Mouse (Mus musculus): Measurements from ENCODE around the gene Rps3. TPM values are rescaled to one million over a fixed set of nuclear protein-coding genes. Genes with fewer than 3 reads are reported as not detected.

Rps3 gene
- polyA plus RNA-seq, 1 experiment = 757 TPM

- 61% methylated on average over 6 of the region's 6 CpGs for WGBS
- Histone ChIP-seq H3K4me1 (ENCODE audit: control insufficient read depth, insufficient read depth, low read length) (peaks cover 1% of the 10 kb centered on the region), H3K4me3 (replicated peaks; ENCODE audit: control insufficient read depth, low read depth, low read length) (no peak overlapping the region), H3K27ac (ENCODE audit: control insufficient read depth, insufficient read depth, low read depth, low read length, poor library complexity) (no peak overlapping the region)
- TF ChIP-seq CTCF (IDR thresholded peaks at IDR 0.05; ENCODE audit: control insufficient read depth, insufficient read depth, low read length) = no peak
- TF ChIP-seq POLR2A (IDR thresholded peaks at IDR 0.05; ENCODE audit: borderline replicate concordance, control insufficient read depth, low read depth, low read length) = no peak
These were observed 50.7 kb downstream of the Rps3 start for GRCm38 (mm10) chr7:99432863-99433262.

GRCm38 (mm10) chr7:99432248-99432647 lies 51.3 kb downstream of the Rps3 start:
- TF ChIP-seq CTCF (IDR thresholded peaks at IDR 0.05; ENCODE audit: control insufficient read depth, insufficient read depth, low read length) (no peak), POLR2A (IDR thresholded peaks at IDR 0.05; ENCODE audit: borderline replicate concordance, control insufficient read depth, low read depth, low read length) (no peak)
- no peak overlapping the region for H3K4me3 ChIP-seq (replicated peaks; ENCODE audit: control insufficient read depth, low read depth, low read length)
- no peak overlapping the region for H3K27ac ChIP-seq (ENCODE audit: control insufficient read depth, insufficient read depth, low read depth, low read length, poor library complexity)
- 43% methylated on average over 14 of the region's 14 CpGs for WGBS
- H3K4me1 ChIP-seq (ENCODE audit: control insufficient read depth, insufficient read depth, low read length) = peaks cover 1% of the 10 kb centered on the region

GRCm38 (mm10) chr7:99430246-99430645 lies 53.3 kb downstream of the Rps3 start:
- no peak overlapping the region for H3K4me3 ChIP-seq (replicated peaks; ENCODE audit: control insufficient read depth, low read depth, low read length)
- TF ChIP-seq CTCF (IDR thresholded peaks at IDR 0.05; ENCODE audit: control insufficient read depth, insufficient read depth, low read length) = no peak
- TF ChIP-seq POLR2A (IDR thresholded peaks at IDR 0.05; ENCODE audit: borderline replicate concordance, control insufficient read depth, low read depth, low read length) = no peak

GRCm38 (mm10) chr7:99429786-99430185 lies 53.8 kb downstream of the Rps3 start:
- no peak overlapping the region for H3K27ac ChIP-seq (ENCODE audit: control insufficient read depth, insufficient read depth, low read depth, low read length, poor library complexity)
- 88% methylated on average over 6 of the region's 6 CpGs for WGBS

More at GRCm38 (mm10) chr7:99430246-99430645, 53.3 kb downstream of the Rps3 start:
- Histone ChIP-seq H3K27ac (ENCODE audit: control insufficient read depth, insufficient read depth, low read depth, low read length, poor library complexity) (no peak overlapping the region), H3K4me1 (ENCODE audit: control insufficient read depth, insufficient read depth, low read length) (peaks cover 1% of the 10 kb centered on the region)
- 80% methylated on average over 11 of the region's 11 CpGs for WGBS

GRCm38 (mm10) chr7:99428836-99429235 lies 54.7 kb downstream of the Rps3 start:
- 8% methylated on average over 5 of the region's 5 CpGs for WGBS
- no peak for TF ChIP-seq CTCF (IDR thresholded peaks at IDR 0.05; ENCODE audit: control insufficient read depth, insufficient read depth, low read length)
- no peak for TF ChIP-seq POLR2A (IDR thresholded peaks at IDR 0.05; ENCODE audit: borderline replicate concordance, control insufficient read depth, low read depth, low read length)
- Histone ChIP-seq H3K4me3 (replicated peaks; ENCODE audit: control insufficient read depth, low read depth, low read length) (no peak overlapping the region), H3K27ac (ENCODE audit: control insufficient read depth, insufficient read depth, low read depth, low read length, poor library complexity) (no peak overlapping the region), H3K4me1 (ENCODE audit: control insufficient read depth, insufficient read depth, low read length) (no peaks in the 10 kb centered on the region)

More at GRCm38 (mm10) chr7:99429786-99430185, 53.8 kb downstream of the Rps3 start:
- Histone ChIP-seq H3K4me3 (replicated peaks; ENCODE audit: control insufficient read depth, low read depth, low read length) (no peak overlapping the region), H3K4me1 (ENCODE audit: control insufficient read depth, insufficient read depth, low read length) (peaks cover 1% of the 10 kb centered on the region)
- no peak for TF ChIP-seq POLR2A (IDR thresholded peaks at IDR 0.05; ENCODE audit: borderline replicate concordance, control insufficient read depth, low read depth, low read length)
- TF ChIP-seq CTCF (IDR thresholded peaks at IDR 0.05; ENCODE audit: control insufficient read depth, insufficient read depth, low read length) = no peak

- WGBS = 83% methylated on average over 3 of the region's 3 CpGs
- Histone ChIP-seq H3K4me3 (replicated peaks; ENCODE audit: control insufficient read depth, low read depth, low read length) (no peak overlapping the region), H3K27ac (ENCODE audit: control insufficient read depth, insufficient read depth, low read depth, low read length, poor library complexity) (no peak overlapping the region), H3K4me1 (ENCODE audit: control insufficient read depth, insufficient read depth, low read length) (no peaks in the 10 kb centered on the region)
- no peak for TF ChIP-seq CTCF (IDR thresholded peaks at IDR 0.05; ENCODE audit: control insufficient read depth, insufficient read depth, low read length)
These were observed 55.6 kb downstream of the Rps3 start for GRCm38 (mm10) chr7:99427987-99428386.

Other genes starting within 250 kb of the Rps3 start
- 1.1 and 5.9 TPM in 2 replicates for gene Mogat2, start 245.1 kb downstream of the Rps3 start, polyA plus RNA-seq (2011; ENCODE audit: insufficient read depth, insufficient read length, low replicate concordance, missing spikeins)
- gene Map6, start 216.3 kb downstream of the Rps3 start, polyA plus RNA-seq (2011; ENCODE audit: insufficient read depth, insufficient read length, low replicate concordance, missing spikeins) = 1.7 TPM in 1 of 2 replicates, not detected in the other
- gene Serpinh1, start 130.5 kb downstream of the Rps3 start, polyA plus RNA-seq (2011; ENCODE audit: insufficient read depth, insufficient read length, low replicate concordance, missing spikeins) = 12.1 and 47.9 TPM in 2 replicates
- gene Gdpd5, start 102.3 kb downstream of the Rps3 start, polyA plus RNA-seq (2011; ENCODE audit: insufficient read depth, insufficient read length, low replicate concordance, missing spikeins) = 0.54 and 1.5 TPM in 2 replicates
- 0.83 TPM in 1 of 2 replicates, not detected in the other for gene Klhl35, start 17.7 kb downstream of the Rps3 start, polyA plus RNA-seq (2011; ENCODE audit: insufficient read depth, insufficient read length, low replicate concordance, missing spikeins)
- gene Arrb1, start 51.7 kb upstream of the Rps3 start, polyA plus RNA-seq (2011; ENCODE audit: insufficient read depth, insufficient read length, low replicate concordance, missing spikeins) = 80.4 and 89.7 TPM in 2 replicates
- not detected in 2 replicates for gene Tpbgl, start 143.4 kb upstream of the Rps3 start, polyA plus RNA-seq (2011; ENCODE audit: insufficient read depth, insufficient read length, low replicate concordance, missing spikeins)
- gene Slco2b1, start 227.6 kb upstream of the Rps3 start, polyA plus RNA-seq (2011; ENCODE audit: insufficient read depth, insufficient read length, low replicate concordance, missing spikeins) = 3.1 and 5.0 TPM in 2 replicates
- not detected in 2 replicates for gene Olfr520, start 246.5 kb upstream of the Rps3 start, polyA plus RNA-seq (2011; ENCODE audit: insufficient read depth, insufficient read length, low replicate concordance, missing spikeins)

All from bone marrow, adult 2 months (tissue).